Comparison of ENCODE assay signal across 13 mouse cellular contexts in the genomic region with DNA sequence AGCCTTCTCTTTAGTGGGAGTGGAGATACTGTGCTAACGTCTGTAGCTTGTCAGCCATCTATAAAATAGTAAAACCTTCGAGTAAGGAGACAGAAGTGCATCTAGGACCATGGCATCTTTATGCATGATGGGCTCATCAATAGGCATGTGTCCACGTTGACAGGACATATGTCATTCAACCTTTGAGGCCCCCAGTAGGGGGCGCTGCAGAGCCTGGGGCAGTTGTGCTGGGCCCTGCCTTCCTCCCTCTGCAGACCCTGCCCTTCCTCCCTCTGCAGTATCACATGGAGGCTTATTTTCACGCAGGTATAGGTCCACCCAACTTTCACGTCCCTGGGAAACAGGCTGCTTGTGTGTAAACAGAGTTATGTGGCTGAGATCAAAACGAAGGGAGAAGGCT. TPM values are rescaled to one million over a fixed set of nuclear protein-coding genes. Genes with fewer than 3 reads are reported as not detected.
DNase-seq lines count a peak whose midpoint lies in the region; ATAC-seq and TF ChIP-seq lines count a peak whose summit lies in the region.
"Had no signal": no experiment of that assay in that cellular context is flagged by ENCODE, and none has a peak within 500 bp of the region (broad histone marks: within the 10 kb centered on the region; RNA-seq: fewer than 3 reads in every experiment).

No protein-coding gene starts in this region.

- H3K4me2 ChIP-seq in hindbrain, embryonic 15.5 days: no peak overlapping the region
- H3K4me2 ChIP-seq in hindbrain, embryonic 12.5 days (replicated peaks): no peak overlapping the region
- no peak overlapping the region for H3K4me2 ChIP-seq in lung, embryonic 14.5 days
- H3K4me2 ChIP-seq: midbrain, embryonic 12.5 days had no signal

- TF ChIP-seq POLR2A in ES-Bruce4 (IDR thresholded peaks at IDR 0.05; ENCODE audit: insufficient read depth, low read length): no peak

- no peaks in the 10 kb centered on the region for H3K36me3 ChIP-seq in hindbrain, embryonic 15.5 days
- H3K36me3 ChIP-seq in hindbrain, embryonic 12.5 days: no peaks in the 10 kb centered on the region
- no peaks in the 10 kb centered on the region for H3K36me3 ChIP-seq in lung, embryonic 14.5 days (ENCODE audit: insufficient read depth)
- no peaks in the 10 kb centered on the region for H3K36me3 ChIP-seq in ES-Bruce4 (ENCODE audit: control insufficient read depth, insufficient read depth, low read length, poor library complexity, severe bottlenecking)
- H3K36me3 ChIP-seq: midbrain, embryonic 12.5 days had no signal

- peak; percentile 40; the same call in 1 of the 2 replicates for TF ChIP-seq CTCF in lung, embryonic 14.5 days (IDR thresholded peaks at IDR 0.05; ENCODE audit: low read depth)
- TF ChIP-seq CTCF in ES-Bruce4 (IDR thresholded peaks at IDR 0.05; ENCODE audit: low read depth, low read length): peak; percentile 24

- intact Hi-C loops in heart, postnatal 36 days (cut with DNase I): no loop called here

- 75% methylated on average over 7 of the region's 7 CpGs for WGBS in hindbrain, embryonic 15.5 days
- WGBS in hindbrain, embryonic 12.5 days: 81% methylated on average over 7 of the region's 7 CpGs
- 72% methylated on average over 7 of the region's 7 CpGs for WGBS in lung, embryonic 14.5 days

- H3K4me1 ChIP-seq in hindbrain, embryonic 15.5 days (replicated peaks): peaks cover 42% of the 10 kb centered on the region
- H3K4me1 ChIP-seq in hindbrain, embryonic 12.5 days: peaks cover 37% of the 10 kb centered on the region
- no peaks in the 10 kb centered on the region for H3K4me1 ChIP-seq in lung, embryonic 14.5 days (ENCODE audit: insufficient read depth)
- no peaks in the 10 kb centered on the region for H3K4me1 ChIP-seq in ES-Bruce4 (ENCODE audit: control insufficient read depth, insufficient read depth, low read length)

- H3K27me3 ChIP-seq in hindbrain, embryonic 15.5 days: no peaks in the 10 kb centered on the region
- H3K27me3 ChIP-seq in hindbrain, embryonic 12.5 days: no peaks in the 10 kb centered on the region
- H3K27me3 ChIP-seq in lung, embryonic 14.5 days (ENCODE audit: insufficient read depth, low read length): no peaks in the 10 kb centered on the region
- H3K27me3 ChIP-seq in ES-Bruce4 (ENCODE audit: control insufficient read depth, insufficient read depth, low read length, poor library complexity, severe bottlenecking): no peaks in the 10 kb centered on the region
- H3K27me3 ChIP-seq: midbrain, embryonic 12.5 days had no signal

- H3K4me3 ChIP-seq in hindbrain, embryonic 15.5 days: no peak overlapping the region
- no peak overlapping the region for H3K4me3 ChIP-seq in hindbrain, embryonic 12.5 days
- H3K4me3 ChIP-seq in lung, embryonic 14.5 days (ENCODE audit: low read depth, low read length): no peak overlapping the region
- H3K4me3 ChIP-seq in ES-Bruce4 (ENCODE audit: low read depth, low read length): no peak overlapping the region
- H3K4me3 ChIP-seq: midbrain, embryonic 12.5 days had no signal

- no peak overlapping the region for H3K9ac ChIP-seq in hindbrain, embryonic 15.5 days
- no peak overlapping the region for H3K9ac ChIP-seq in hindbrain, embryonic 12.5 days
- no peak overlapping the region for H3K9ac ChIP-seq in lung, embryonic 14.5 days
- no peak overlapping the region for H3K9ac ChIP-seq in ES-Bruce4 (ENCODE audit: low read depth, poor library complexity, severe bottlenecking)
- H3K9ac ChIP-seq: midbrain, embryonic 12.5 days had no signal

- no peaks in the 10 kb centered on the region for H3K9me3 ChIP-seq in hindbrain, embryonic 15.5 days
- no peaks in the 10 kb centered on the region for H3K9me3 ChIP-seq in hindbrain, embryonic 12.5 days (replicated peaks)
- no peaks in the 10 kb centered on the region for H3K9me3 ChIP-seq in lung, embryonic 14.5 days (ENCODE audit: low read depth, low read length)
- no peaks in the 10 kb centered on the region for H3K9me3 ChIP-seq in ES-Bruce4 (replicated peaks; ENCODE audit: control insufficient read depth, insufficient read depth, low read length, poor library complexity, severe bottlenecking)
- H3K9me3 ChIP-seq: midbrain, embryonic 12.5 days had no signal

- TF ChIP-seq EP300 in ES-Bruce4 (IDR thresholded peaks at IDR 0.05; ENCODE audit: insufficient read depth, low read depth, low read length): no peak

- no peak for ATAC-seq in hindbrain, embryonic 15.5 days (ENCODE audit: low FRiP score, low read depth)
- ATAC-seq in hindbrain, embryonic 12.5 days (ENCODE audit: low FRiP score): no peak
- ATAC-seq in lung, embryonic 14.5 days (ENCODE audit: insufficient read depth): no peak

- no peak for DNase-seq in lung, embryonic 14.5 days
- DNase-seq in lung, postnatal 36 days: no peak
- DNase-seq in naive thymus-derived CD4-positive, alpha-beta T cell, adult 2 months (ENCODE audit: low read depth): peak; percentile 24
- DNase-seq in adrenal gland, adult 8-10 months: no peak
- no peak for DNase-seq in heart, postnatal 36 days
- DNase-seq: adrenal gland, adult 2 months; cerebellum, adult 18-20 months; heart, postnatal 14 days; lung, adult 18-20 months had no signal

- H3K27ac ChIP-seq in hindbrain, embryonic 15.5 days (replicated peaks): 0 out of 2 replicates have a peak overlapping the region, but pooled peaks have one; percentile 53
- no peak overlapping the region for H3K27ac ChIP-seq in hindbrain, embryonic 12.5 days
- H3K27ac ChIP-seq in lung, embryonic 14.5 days (ENCODE audit: low read depth): no peak overlapping the region
- no peak overlapping the region for H3K27ac ChIP-seq in ES-Bruce4 (ENCODE audit: insufficient read depth, low read length)
- H3K27ac ChIP-seq: midbrain, embryonic 12.5 days had no signal

RNA-seq across cellular contexts. Expression of gene Ctnnbl1, which starts 19.0 kb away (rescaled TPM):
- 55.6 and 58.9 TPM in 2 replicates for polyA plus RNA-seq in hindbrain, embryonic 15.5 days (2015; fragmentation: Nextera tagmentation; extraction: Ambion mirVana)
- polyA plus RNA-seq in hindbrain, embryonic 12.5 days (2016; fragmentation: Nextera tagmentation; extraction: Ambion mirVana): 82.3 and 83.7 TPM in 2 replicates
- polyA plus RNA-seq in lung, embryonic 14.5 days (2014; fragmentation: Nextera tagmentation; extraction: Ambion mirVana): 57.7 and 60.9 TPM in 2 replicates
- 37.2 and 38.0 TPM in 2 replicates for polyA plus RNA-seq in ES-Bruce4 (2011; ENCODE audit: insufficient read depth, insufficient read length, low read depth, missing spikeins)
- total RNA-seq in adrenal gland, adult 8-10 months (2022): 10 to 100 TPM; 16.6 to 28.6 (median 21.0) TPM
- 10 to 100 TPM; 11.3 to 14.8 TPM for total RNA-seq in heart, postnatal 36 days (2021)
